Mouse (Mus musculus): ENCODE results near the gene Fbxw11.

Fbxw11 gene

GRCm38 (mm10) chr11:32768642-32769343 lies 126.3 kb downstream of the Fbxw11 start:
- no peak for DNase-seq

GRCm38 (mm10) chr11:32780747-32781536 lies 138.4 kb downstream of the Fbxw11 start:
- peak; percentile 42 for DNase-seq

GRCm38 (mm10) chr11:32781633-32782404 lies 139.3 kb downstream of the Fbxw11 start:
- DNase-seq: peak; percentile 74

- DNase-seq: no peak
Observed at GRCm38 (mm10) chr11:32782724-32783123, 140.2 kb downstream of the Fbxw11 start.

- no peak for DNase-seq
Observed at GRCm38 (mm10) chr11:32785591-32786147, 143.1 kb downstream of the Fbxw11 start.

- DNase-seq: no peak
Observed at GRCm38 (mm10) chr11:32786201-32786600, 143.7 kb downstream of the Fbxw11 start.

GRCm38 (mm10) chr11:32794759-32795445 lies 152.4 kb downstream of the Fbxw11 start:
- no peak for DNase-seq

All from layer of hippocampus, adult 9-11 months (tissue).